Mouse (Mus musculus) bone marrow macrophage, adult 2 months (primary cell): ENCODE measurements at regions not wholly inside any gene's neighbourhood (a gene's known extent, or its start where the extent isn't known, plus 50 kb on each side); places are given as distances from the start of the nearest gene placed in this dataset.

Experiments
- H3K27ac ChIP-seq: 2 replicates; pipeline ENCODE4 v1.5.1; 2012; ENCODE audit warnings: low read depth, low read length; ENCODE audit not compliant: insufficient read depth
- H3K4me1 ChIP-seq: 2 replicates; pipeline ENCODE4 v1.6.1; 2012; ENCODE audit warnings: low read length; ENCODE audit not compliant: control insufficient read depth, insufficient read depth
- H3K4me3 ChIP-seq: 2 replicates; pipeline ENCODE4 v1.5.1; 2012; ENCODE audit warnings: mild to moderate bottlenecking, low read length, moderate library complexity; ENCODE audit not compliant: insufficient read depth
- CTCF ChIP-seq: IDR thresholded peaks from 2 replicates; pipeline ENCODE4 v1.5.1; 2012; ENCODE audit warnings: low read depth, mild to moderate bottlenecking, low read length, moderate library complexity
- POLR2A ChIP-seq: IDR thresholded peaks from 2 replicates; pipeline ENCODE4 v1.6.1; 2012; ENCODE audit warnings: mild to moderate bottlenecking, low read depth, low read length, borderline replicate concordance

GRCm38 (mm10) chr14:76313424-76314190 is 101.2 kb upstream of the Tsc22d1 start:
- Histone ChIP-seq H3K27ac (no peak overlapping the region), H3K4me3 (no peak overlapping the region), H3K4me1 (no peaks in the 10 kb centered on the region)
- no peak for TF ChIP-seq POLR2A
- TF ChIP-seq CTCF = no peak

- no peaks in the 10 kb centered on the region for H3K4me1 ChIP-seq
- H3K4me3 ChIP-seq = no peak overlapping the region
- H3K27ac ChIP-seq = no peak overlapping the region
- TF ChIP-seq CTCF = no peak
- no peak for TF ChIP-seq POLR2A
Observed at GRCm38 (mm10) chr14:76318438-76318837, 96.3 kb upstream of the Tsc22d1 start.

GRCm38 (mm10) chr14:76324246-76324645 is 90.5 kb upstream of the Tsc22d1 start:
- H3K4me3 ChIP-seq = no peak overlapping the region
- TF ChIP-seq CTCF (no peak), POLR2A (no peak)
- no peak overlapping the region for H3K27ac ChIP-seq
- H3K4me1 ChIP-seq = peaks cover 9% of the 10 kb centered on the region

DNA sequence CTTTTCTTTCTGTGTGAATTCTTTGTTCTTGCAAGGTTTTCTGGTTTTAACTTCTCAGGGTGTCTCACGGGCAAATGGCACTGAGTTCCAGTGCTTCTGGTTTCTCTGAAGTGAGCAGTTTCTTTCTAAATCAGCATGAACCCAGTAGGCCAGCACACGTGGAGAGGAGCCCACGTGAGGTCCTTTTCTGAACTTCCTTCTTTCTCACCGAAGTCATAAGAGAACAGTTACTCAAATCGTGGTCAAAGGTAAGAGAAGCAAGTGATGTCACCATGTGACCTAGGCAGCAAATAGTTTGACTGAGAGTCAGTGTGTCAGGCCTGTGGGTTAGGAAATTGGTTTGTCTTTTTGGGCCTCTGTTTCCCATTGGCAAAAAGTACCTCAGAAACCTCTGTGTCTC is 84.8 kb upstream of the Tsc22d1 start:
- peaks cover 15% of the 10 kb centered on the region for H3K4me1 ChIP-seq
- no peak overlapping the region for H3K27ac ChIP-seq
- TF ChIP-seq POLR2A (no peak), CTCF (no peak)
- no peak overlapping the region for H3K4me3 ChIP-seq

DNA sequence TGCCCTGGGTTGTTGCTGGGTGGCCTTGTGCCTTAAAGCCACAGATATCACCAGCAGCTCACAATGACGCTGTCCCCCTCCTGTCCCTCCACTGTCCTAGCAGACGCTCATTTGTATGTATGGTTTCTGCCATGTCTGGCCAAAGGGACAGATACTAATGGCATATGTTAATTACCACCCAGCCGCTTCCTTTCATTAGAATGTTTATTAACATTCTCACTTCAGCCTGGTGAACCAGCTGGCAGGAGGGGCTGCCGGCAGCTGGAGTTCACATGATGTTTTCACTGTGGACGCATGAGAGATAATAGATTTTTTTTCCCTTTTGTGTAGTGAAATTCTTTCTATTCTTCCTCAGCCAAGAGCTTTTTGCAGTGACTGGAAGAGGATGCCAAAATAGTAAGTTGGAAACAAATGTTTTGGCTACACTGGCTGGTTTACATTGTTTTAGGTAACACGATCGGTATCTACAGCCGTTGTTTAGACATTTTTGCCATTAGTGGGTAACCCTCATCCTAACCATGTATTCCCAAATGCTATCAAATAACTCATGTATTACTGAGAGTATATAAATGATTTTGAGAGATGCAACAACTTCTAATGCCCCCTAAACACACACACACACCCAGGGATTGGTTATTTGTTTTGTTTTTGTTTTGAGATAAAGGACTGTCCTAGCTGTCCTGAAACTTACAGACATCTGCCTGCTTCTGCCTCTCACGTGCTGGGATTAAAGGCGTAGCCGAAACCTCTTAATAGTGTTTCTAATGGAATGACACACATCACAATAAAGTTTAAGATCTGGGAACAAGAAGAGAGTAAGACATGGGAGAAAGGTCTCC is 83.0 kb upstream of the Tsc22d1 start:
- TF ChIP-seq POLR2A (no peak), CTCF (no peak)
- Histone ChIP-seq H3K27ac (no peak overlapping the region), H3K4me3 (no peak overlapping the region), H3K4me1 (peaks cover 9% of the 10 kb centered on the region)

- H3K27ac ChIP-seq = no peak overlapping the region
- TF ChIP-seq CTCF = no peak
Observed at GRCm38 (mm10) chr14:76332336-76332703, 82.4 kb upstream of the Tsc22d1 start.

DNA sequence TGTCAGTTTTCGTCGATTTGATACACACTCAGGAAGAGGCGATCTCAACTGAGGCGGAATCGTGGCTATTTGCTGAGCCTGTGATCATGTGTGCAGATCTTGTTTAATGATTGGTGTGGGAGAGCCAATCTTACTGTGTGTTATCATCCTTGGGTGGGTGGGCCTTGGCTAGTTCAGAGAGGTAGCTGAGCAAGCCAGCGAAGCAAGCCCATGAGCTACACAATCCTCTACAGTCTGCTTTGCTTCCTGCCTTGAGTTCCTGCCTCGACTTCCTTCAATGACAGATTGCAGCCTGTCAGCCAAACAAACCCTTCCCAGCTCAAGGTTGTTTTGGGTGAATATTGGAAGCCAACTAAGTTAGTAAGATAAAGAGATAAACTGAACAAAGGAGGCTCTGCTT is 74.0 kb upstream of the Tsc22d1 start:
- Histone ChIP-seq H3K27ac (no peak overlapping the region), H3K4me1 (no peaks in the 10 kb centered on the region), H3K4me3 (no peak overlapping the region)
- no peak for TF ChIP-seq CTCF
- no peak for TF ChIP-seq POLR2A

More at GRCm38 (mm10) chr14:76332336-76332703, 82.4 kb upstream of the Tsc22d1 start:
- no peak overlapping the region for H3K4me3 ChIP-seq
- H3K4me1 ChIP-seq = peaks cover 9% of the 10 kb centered on the region

DNA sequence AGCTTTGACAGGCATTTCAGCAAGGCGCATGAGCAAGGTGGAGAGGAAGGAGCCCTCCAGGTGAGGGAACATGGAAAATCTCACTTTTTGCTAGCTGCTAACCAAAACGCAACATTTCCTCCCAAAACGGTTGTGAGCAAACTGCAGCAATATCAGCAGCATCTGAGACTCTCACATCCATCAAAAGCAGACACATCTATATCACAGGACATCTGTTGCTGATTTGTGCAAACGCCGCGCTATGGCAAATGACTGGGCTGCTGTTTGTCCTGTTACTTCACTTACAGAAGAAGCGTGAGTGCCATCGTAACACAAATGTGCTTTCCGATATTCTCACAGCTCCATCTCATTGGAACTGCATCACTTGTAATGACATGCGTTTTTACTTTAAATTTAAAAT is 73.5 kb upstream of the Tsc22d1 start:
- TF ChIP-seq CTCF (no peak), POLR2A (no peak)
- Histone ChIP-seq H3K4me1 (no peaks in the 10 kb centered on the region), H3K27ac (no peak overlapping the region), H3K4me3 (no peak overlapping the region)

- TF ChIP-seq CTCF (no peak), POLR2A (no peak)
- H3K4me1 ChIP-seq = no peaks in the 10 kb centered on the region
- no peak overlapping the region for H3K4me3 ChIP-seq
- H3K27ac ChIP-seq = no peak overlapping the region
Observed at GRCm38 (mm10) chr14:76351856-76352255, 62.9 kb upstream of the Tsc22d1 start.

DNA sequence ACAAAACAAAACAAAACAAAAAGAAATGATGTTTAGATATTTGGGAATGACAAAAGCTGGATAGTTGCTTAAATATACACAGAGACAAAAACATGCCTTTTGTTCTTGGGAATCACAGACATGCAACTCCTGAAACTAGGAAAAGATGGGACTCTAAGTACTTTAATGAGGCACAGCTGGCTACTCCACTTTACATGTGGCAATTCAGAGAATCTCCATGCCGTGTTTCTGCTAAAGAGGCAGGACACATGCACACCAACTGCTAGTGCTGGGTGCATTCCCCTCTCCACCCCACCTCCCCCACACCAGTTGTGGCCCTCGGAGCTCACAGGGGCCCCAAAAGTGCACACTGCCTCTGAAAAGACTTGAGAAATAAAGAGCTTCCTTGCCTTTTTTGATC is 58.6 kb upstream of the Tsc22d1 start:
- no peaks in the 10 kb centered on the region for H3K4me1 ChIP-seq
- no peak overlapping the region for H3K4me3 ChIP-seq
- H3K27ac ChIP-seq = no peak overlapping the region
- TF ChIP-seq CTCF (no peak), POLR2A (no peak)

DNA sequence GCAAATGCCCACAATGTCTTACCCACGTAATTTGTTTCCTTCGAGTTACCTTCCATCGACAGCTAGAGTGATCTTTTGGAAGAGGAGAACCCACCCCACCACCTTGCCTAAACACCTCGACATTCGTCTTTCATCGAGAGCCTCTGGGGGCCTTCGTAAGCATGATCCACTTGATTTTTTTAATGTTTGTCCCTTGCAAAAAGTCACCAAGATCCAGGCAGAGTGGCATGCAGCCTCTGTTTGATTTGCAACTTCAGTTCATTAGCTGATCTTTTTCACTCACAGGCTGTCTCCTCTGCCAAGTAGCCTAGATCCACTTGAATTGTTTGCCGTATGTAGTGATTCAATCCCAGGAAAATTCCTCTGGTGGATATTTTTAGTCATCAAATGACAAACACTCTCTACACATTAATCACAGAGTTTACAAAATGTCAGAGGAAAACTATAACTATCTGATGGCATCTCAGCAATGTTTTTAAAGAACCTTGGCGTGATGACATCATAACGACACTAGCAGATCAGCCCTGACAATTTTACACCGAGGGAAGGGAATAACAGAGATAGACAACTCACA is 54.8 kb upstream of the Tsc22d1 start:
- no peak overlapping the region for H3K4me3 ChIP-seq
- no peak overlapping the region for H3K27ac ChIP-seq
- TF ChIP-seq POLR2A (no peak), CTCF (no peak)
- H3K4me1 ChIP-seq = no peaks in the 10 kb centered on the region
